Mouse (Mus musculus) layer of hippocampus, adult 8-10 months (tissue): ENCODE measurements around the gene Mindy1. TPM values are rescaled to one million over a fixed set of nuclear protein-coding genes. Genes with fewer than 3 reads are reported as not detected.

Experiments used
- DNase-seq, 2 experiments: peaks; one replicate each; pipeline ENCODE4 v3.0.0; 2022; ENCODE audit warnings: low spot score in 2 of 2
- total RNA-seq, 4 experiments: library from RNA; stranded (reverse); gene quantifications; 2 replicates each; pipeline ENCODE4 v1.2.4; 2022

Mindy1 gene
- total RNA-seq, 4 experiments from 2014 or later = 20.7 to 28.4 (median 23.9) TPM

- no peak for DNase-seq
These were observed 13.3 kb upstream of the Mindy1 start for GRCm38 (mm10) chr3:95267855-95268254.

GRCm38 (mm10) chr3:95269789-95270188, 11.4 kb upstream of the Mindy1 start:
- DNase-seq = peak in 1 of 2 experiments; percentile 16

GRCm38 (mm10) chr3:95270766-95271364, 10.3 kb upstream of the Mindy1 start:
- DNase-seq = no peak

GRCm38 (mm10) chr3:95273471-95273870, 7.7 kb upstream of the Mindy1 start:
- no peak for DNase-seq

GRCm38 (mm10) chr3:95274453-95274852, 6.7 kb upstream of the Mindy1 start:
- no peak for DNase-seq

- no peak for DNase-seq
These were observed 6.0 kb upstream of the Mindy1 start for GRCm38 (mm10) chr3:95275161-95275560.

GRCm38 (mm10) chr3:95276428-95276934, 4.7 kb upstream of the Mindy1 start:
- no peak for DNase-seq

GRCm38 (mm10) chr3:95277149-95277551, 4.0 kb upstream of the Mindy1 start:
- no peak for DNase-seq

- DNase-seq = no peak
These were observed 398 bp upstream of the Mindy1 start for GRCm38 (mm10) chr3:95280747-95281146.

- peak in 1 of 2 experiments; percentile 19 for DNase-seq
These were observed 1.3 kb downstream of the Mindy1 start for GRCm38 (mm10) chr3:95282381-95282864.

GRCm38 (mm10) chr3:95282865-95283588, 1.9 kb downstream of the Mindy1 start:
- peak; percentile 66 to 67 for DNase-seq

GRCm38 (mm10) chr3:95283589-95283941, 2.4 kb downstream of the Mindy1 start:
- DNase-seq = no peak

- no peak for DNase-seq
These were observed 2.9 kb downstream of the Mindy1 start for GRCm38 (mm10) chr3:95284062-95284461.

GRCm38 (mm10) chr3:95284501-95285281, 3.5 kb downstream of the Mindy1 start:
- no peak for DNase-seq

- DNase-seq = no peak
These were observed 4.2 kb downstream of the Mindy1 start for GRCm38 (mm10) chr3:95285390-95285789.

GRCm38 (mm10) chr3:95286011-95286410, 4.9 kb downstream of the Mindy1 start:
- no peak for DNase-seq

- DNase-seq = no peak
These were observed 5.4 kb downstream of the Mindy1 start for GRCm38 (mm10) chr3:95286510-95286909.

GRCm38 (mm10) chr3:95287541-95287940, 6.4 kb downstream of the Mindy1 start:
- DNase-seq = no peak

- no peak for DNase-seq
These were observed 8.3 kb downstream of the Mindy1 start for GRCm38 (mm10) chr3:95289419-95289818.

- DNase-seq = no peak
These were observed 9.0 kb downstream of the Mindy1 start for GRCm38 (mm10) chr3:95290156-95290555.

- no peak for DNase-seq
These were observed 9.9 kb downstream of the Mindy1 start for GRCm38 (mm10) chr3:95291041-95291440.

- no peak for DNase-seq
These were observed 11.8 kb downstream of the Mindy1 start for GRCm38 (mm10) chr3:95292899-95293298.
